Mouse (Mus musculus) R1 (cell line): ENCODE measurements around the gene Dchs1.
"Not testable (repeated sequence)": the region's sequence is repeated elsewhere in the genome, so short reads cannot be mapped to it uniquely, and the experiment has no call there.

Source experiments
- DNase-seq: peaks from one replicate; pipeline ENCODE4 v3.0.0-alpha.2; 2018; ENCODE audit warnings: low read depth, low spot score

The Dchs1 gene

DNA sequence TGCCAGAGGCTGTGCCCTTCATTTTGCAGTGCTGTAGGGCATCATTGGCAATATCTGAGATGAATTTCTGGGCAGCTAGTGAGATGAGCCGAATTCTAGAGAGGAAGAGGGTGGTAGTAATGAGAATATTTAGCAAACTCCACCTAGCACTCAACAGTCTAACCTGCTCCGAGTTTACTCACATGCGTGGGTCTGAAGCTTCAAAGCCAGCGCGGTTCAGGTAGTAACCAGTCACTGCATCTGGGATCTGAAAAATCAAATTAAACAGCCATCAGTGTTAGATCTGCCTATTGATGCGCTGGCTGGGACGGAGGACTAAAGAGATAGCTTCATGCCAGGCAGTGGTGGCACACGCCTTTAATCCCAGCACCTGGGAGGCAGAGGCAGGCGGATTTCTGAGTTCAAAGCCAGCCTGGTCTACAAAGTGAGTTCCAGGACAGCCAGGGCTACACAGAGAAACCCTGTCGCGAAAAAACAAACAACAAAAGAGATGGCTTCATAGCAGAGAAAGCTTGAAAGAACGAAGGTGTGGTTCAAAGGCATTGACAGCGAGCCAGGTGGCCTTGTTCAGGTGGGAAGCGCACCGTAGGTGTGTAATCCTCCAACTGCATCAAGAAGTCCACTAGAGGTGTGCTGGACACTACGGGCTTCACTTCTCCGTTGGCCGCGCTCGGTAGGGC lies 44.1 kb downstream of the Dchs1 start:
- DNase-seq = not testable (repeated sequence)

DNA sequence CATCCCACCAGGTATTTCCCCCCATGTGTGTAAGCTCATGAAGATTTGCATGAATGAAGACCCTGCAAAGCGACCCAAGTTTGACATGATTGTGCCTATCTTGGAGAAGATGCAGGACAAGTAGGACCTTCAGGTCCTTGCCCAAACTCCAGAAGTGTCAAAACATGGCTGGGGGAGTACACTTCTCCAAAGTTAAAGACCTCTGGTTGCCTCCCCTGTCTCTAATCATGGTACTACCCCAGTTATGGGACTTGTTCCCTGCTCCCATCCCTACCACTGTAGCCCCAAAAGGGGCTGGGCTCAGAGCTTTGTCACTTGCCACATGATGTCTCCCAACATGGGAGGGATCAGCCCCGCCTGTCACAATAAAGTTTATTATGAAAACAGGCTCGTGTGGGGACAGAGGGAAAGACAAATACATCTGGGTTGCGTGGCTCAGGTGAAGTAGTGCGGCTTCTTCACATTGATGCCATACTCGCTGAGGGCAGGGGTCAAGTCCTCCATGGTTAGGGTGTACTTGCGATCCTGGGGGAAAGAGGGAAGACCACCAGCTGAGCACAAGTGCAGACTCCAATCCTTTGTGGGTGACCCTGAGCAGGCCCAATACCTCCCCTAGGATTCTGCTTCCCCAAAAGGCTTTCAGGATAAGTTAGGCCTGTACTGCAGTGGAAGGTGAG lies 44.8 kb downstream of the Dchs1 start:
- not testable (repeated sequence) for DNase-seq

DNA sequence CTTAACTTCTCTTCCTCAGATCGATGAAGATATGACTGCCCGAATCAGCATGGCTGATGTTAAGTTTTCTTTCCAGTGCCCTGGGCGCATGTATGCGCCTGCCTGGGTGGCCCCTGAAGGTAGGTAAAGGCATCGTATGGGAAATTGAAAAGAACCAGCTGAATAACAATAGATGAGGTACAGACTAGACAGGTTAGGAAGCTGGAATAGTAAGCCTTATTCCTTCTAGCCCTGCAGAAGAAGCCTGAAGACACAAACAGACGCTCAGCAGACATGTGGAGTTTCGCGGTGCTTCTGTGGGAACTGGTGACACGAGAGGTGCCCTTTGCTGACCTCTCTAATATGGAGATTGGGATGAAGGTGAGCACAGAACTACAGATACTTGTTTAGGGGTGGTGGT lies 45.5 kb downstream of the Dchs1 start:
- DNase-seq = no peak

GRCm38 (mm10) chr7:105740851-105741250 lies 46.6 kb downstream of the Dchs1 start:
- no peak for DNase-seq

DNA sequence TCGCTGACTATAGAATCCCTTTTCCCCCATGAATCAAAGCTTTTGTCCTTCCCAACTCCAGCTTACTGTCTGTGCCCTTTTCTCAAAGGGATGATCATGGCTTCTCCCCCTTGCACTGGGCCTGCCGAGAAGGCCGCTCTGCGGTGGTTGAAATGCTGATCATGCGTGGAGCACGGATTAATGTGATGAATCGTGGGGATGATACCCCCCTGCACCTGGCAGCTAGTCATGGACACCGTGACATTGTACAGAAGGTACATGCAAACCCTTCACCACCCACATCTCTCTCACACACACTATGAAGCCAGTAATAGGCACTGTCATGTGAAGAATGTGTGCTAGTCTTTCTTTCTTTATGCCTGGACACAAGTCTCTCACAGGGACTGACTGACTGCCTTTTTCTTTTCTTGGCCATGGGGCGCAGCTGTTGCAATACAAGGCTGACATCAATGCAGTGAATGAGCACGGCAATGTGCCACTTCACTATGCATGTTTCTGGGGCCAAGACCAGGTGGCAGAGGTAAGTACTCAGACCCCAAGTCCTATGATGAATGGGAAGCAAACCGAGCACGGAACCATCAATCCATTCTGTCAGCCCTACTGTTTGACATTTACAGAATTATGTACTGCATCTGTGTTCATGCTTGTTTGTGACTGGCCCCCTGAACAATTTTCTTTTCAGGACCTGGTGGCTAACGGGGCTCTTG lies 47.2 kb downstream of the Dchs1 start:
- DNase-seq = no peak

DNA sequence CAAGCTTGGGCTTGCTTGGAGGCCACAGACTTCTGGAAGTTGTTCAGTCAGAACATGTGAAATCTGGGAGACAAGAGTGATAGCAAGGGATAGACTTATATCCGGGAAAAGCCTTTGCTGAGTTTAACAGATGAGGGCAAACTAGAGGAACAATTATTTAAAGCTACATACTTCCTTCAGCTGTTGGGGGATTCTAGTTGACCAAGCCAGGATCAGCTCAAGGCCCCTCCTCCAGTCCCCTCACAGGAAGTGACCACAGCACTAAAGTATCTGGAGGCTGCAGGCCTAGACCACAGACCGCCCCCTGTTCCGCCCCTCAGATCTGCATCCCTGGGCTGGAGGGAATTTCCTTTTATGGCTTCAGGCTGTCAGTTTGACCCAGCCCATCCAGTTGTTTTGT lies 48.5 kb downstream of the Dchs1 start:
- DNase-seq = peak; percentile 63

GRCm38 (mm10) chr7:105738286-105738685 lies 49.2 kb downstream of the Dchs1 start:
- DNase-seq = no peak

DNA sequence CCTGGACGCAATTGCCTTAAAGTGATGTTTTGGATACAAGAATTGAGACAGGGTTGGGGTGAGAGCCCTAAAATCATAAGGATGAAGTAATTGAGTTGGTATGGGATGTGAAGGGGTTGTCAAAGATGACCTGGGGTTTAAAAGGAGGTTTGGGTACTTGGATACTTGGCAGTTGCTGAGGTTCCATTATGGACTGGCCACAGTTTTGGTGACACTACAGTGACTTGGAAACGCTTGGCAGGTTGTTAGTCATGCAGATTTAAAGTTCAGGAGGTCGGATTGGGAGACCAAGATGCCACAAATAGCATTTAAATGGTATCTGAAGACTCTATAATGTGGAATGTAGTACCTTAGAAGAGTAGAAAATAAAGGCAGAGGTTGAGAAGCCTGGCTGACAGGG lies 49.8 kb downstream of the Dchs1 start:
- DNase-seq = no peak

GRCm38 (mm10) chr7:105736911-105737521 lies 50.4 kb downstream of the Dchs1 start, which contains the start of gene Rrp8:
TSS of gene Rrp8 (minus strand) at chr7:105737385.
- peak; percentile 33 for DNase-seq

DNA sequence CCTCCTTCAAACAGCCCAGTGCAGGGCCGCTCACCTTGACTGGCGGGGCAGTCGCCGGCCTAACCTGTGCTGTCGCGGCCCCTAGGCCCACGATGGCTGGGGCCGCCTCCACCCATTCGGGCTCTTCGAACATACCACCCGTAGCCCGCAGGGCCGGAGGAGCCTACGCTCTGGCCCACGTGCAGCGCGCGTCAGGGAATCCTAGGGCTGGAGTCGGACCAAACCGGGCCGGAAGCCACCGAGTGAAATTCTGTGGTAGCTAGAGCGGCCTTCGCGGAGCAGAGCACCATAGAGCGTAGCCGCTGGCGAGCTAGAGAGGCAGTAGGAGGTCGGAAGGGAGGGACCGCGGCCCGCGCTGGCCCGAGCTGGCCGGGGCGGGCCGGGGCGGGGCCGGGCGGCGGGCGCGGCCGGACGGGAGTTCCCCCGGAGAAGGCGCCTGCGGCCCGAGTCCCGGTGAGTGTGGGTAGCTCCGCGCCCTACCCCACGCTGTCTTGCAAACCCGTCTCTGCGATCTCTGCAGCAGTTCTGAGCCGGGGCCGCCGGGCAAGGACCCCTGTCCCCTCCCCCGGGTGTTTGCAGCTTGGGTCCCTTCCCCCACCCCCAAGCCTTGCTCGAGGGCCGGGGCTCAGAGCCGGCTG lies 51.1 kb downstream of the Dchs1 start, which contains the start of gene Ilk:
Ilk (plus strand) TSS at position 329 of the 638 bp plus-strand sequence.
- peak; percentile 87 for DNase-seq

- DNase-seq = not testable (repeated sequence)
These were observed 52.0 kb downstream of the Dchs1 start for GRCm38 (mm10) chr7:105735464-105735863.

DNA sequence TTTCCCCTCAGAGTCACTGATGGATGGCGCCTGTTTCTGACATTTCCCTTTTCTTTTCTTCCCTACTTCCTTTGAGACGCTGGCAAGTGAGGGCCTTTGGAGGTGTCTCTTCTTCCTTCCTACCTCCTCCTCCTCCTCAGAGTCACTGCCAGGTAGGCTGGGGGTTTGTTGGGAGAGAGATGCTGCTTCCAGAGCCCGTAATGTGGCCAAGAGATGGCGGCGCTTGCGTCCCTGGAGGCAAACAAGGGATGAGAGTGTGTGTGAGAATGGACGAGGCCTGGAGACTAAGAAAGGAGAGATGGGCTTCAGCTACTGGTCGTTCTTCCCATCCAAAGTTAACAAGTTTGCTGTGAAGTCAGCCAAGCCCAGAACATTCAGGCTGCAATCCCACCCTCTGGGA lies 52.6 kb downstream of the Dchs1 start:
- no peak for DNase-seq

DNA sequence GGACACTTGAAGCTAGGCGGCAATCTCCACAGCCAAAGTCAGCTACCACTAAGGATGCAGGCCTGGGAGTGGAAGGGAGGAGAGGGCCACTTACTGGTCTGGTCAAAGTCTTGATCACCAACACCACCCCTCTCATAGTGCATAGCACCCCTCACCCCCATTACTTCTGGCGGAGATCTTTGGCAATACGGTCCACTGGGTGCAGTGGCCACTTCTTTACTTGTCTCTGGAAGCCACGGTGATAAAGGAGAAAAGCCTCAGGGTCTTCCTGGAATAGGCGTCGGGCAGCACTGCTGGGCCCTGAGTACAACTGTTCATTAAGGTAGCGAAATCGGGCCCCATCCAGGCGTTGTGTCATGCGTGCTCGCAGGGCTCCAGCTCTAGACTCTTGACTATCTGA lies 53.6 kb downstream of the Dchs1 start:
- DNase-seq = no peak

- no peak for DNase-seq
These were observed 58.6 kb downstream of the Dchs1 start for GRCm38 (mm10) chr7:105728701-105729428.

GRCm38 (mm10) chr7:105726980-105727325 lies 60.5 kb downstream of the Dchs1 start:
- DNase-seq = no peak

- peak; percentile 62 for DNase-seq
These were observed 61.1 kb downstream of the Dchs1 start for GRCm38 (mm10) chr7:105726144-105726979.

GRCm38 (mm10) chr7:105721916-105722315 lies 65.5 kb downstream of the Dchs1 start:
- DNase-seq = no peak

DNA sequence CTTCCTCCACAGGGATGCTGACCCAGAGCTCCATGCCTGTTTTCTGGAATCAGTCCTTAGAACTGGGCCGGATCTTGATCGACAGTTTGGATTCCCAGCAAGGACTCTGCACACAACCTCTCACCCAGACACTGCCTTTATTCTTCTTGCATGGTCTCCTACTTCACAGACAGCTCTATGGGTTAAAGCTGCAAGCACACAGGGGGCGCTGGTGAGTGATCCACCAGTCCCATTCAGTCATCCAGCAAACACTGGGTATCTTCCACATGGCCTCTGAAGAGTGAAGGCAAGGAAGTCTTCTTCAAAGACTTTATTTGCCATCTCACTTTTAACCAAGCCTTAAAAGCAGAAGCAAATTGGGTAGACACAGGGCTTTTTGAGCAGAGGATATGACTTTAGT lies 72.1 kb downstream of the Dchs1 start:
- no peak for DNase-seq

DNA sequence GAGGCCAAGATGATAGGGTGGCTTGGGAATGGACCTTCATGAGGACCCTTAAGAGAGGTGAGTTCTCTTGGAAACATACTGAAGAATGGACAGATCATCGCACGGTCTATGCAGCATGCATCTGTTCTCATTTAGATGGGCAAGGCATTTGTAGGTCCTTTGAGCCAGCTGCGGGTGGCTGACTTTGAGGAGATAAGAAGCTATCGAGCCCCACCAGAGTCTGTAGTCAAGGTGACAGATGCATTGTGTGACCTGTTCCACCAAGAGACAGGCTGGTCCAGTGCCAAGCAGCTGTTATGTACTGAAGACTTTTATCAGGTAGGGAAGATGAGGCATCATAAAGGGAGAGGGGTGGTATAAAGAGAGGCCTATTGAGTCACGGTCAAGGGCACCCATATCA lies 78.7 kb downstream of the Dchs1 start:
- DNase-seq = no peak

GRCm38 (mm10) chr7:105703816-105704215 lies 83.6 kb downstream of the Dchs1 start:
- no peak for DNase-seq
